Mouse (Mus musculus) stomach, postnatal 0 days (tissue): ENCODE data around the gene Olfr52. TPM values are rescaled to one million over a fixed set of nuclear protein-coding genes. Genes with fewer than 3 reads are reported as not detected.

Experiments
- ATAC-seq: fragments of 200-750 bp; cut with Nextera tagmentation; 2 replicates; pipeline ENCODE4 v1.8.0; 2017; ENCODE audit not compliant: low FRiP score, low TSS enrichment
- DNase-seq: peaks from one replicate; pipeline ENCODE4 v3.0.0-alpha.2; 2016; ENCODE audit warnings: low spot score
- H3K27ac ChIP-seq: fragments of 300-500 bp; sonication (generic); replicated peaks from 2 replicates; pipeline ENCODE4 v1.5.1; 2014; ENCODE audit warnings: mild to moderate bottlenecking, control low read depth
- H3K27me3 ChIP-seq: fragments of 300-500 bp; sonication (generic); 2 replicates; pipeline ENCODE4 v1.6.1; 2014; ENCODE audit warnings: low read length; ENCODE audit not compliant: control insufficient read depth, insufficient read depth
- H3K36me3 ChIP-seq: fragments of 300-500 bp; sonication (generic); 2 replicates; pipeline ENCODE4 v1.6.1; 2014; ENCODE audit warnings: low read length, mixed read lengths; ENCODE audit not compliant: control insufficient read depth, insufficient read depth
- H3K4me1 ChIP-seq: fragments of 300-500 bp; sonication (generic); replicated peaks from 2 replicates; pipeline ENCODE4 v1.6.1; 2014; ENCODE audit warnings: antibody characterized with exemption; ENCODE audit not compliant: control insufficient read depth, insufficient read depth
- H3K4me2 ChIP-seq: fragments of 300-500 bp; sonication (generic); replicated peaks from 2 replicates; pipeline ENCODE4 v1.6.1; 2014; ENCODE audit warnings: low read depth, mild to moderate bottlenecking, control low read depth, moderate library complexity
- H3K4me3 ChIP-seq: fragments of 300-500 bp; sonication (generic); 2 replicates; pipeline ENCODE4 v1.5.1; 2014; ENCODE audit warnings: low read depth, low read length, control low read depth
- H3K9ac ChIP-seq: fragments of 300-500 bp; sonication (generic); 2 replicates; pipeline ENCODE4 v1.6.1; 2014; ENCODE audit warnings: mild to moderate bottlenecking, low read length, control low read depth, mixed read lengths
- H3K9me3 ChIP-seq: fragments of 300-500 bp; sonication (generic); 2 replicates; pipeline ENCODE4 v1.6.1; 2016; ENCODE audit warnings: low read length; ENCODE audit not compliant: control insufficient read depth
- CTCF ChIP-seq: IDR thresholded peaks from 2 replicates; pipeline ENCODE4 v1.5.1; 2016; ENCODE audit warnings: antibody characterized with exemption, low read depth, mild to moderate bottlenecking, moderate library complexity
- EP300 ChIP-seq: optimal IDR thresholded peaks from 2 replicates; pipeline ENCODE3; 2016; ENCODE audit warnings: antibody characterized with exemption
- WGBS: fragments of 180-500 bp; shearing (Covaris S2); extraction: QIAGEN DNeasy Blood & Tissue Kit; methylation state at CpG from one replicate; pipeline ENCODE4 v1.1.7; 2014; 5-methylcytosine and 5-hydroxymethylcytosine counted together
- polyA plus RNA-seq: library from polyadenylated mRNA; unstranded; fragments of >200 nt; fragmentation: Nextera tagmentation; extraction: Ambion mirVana; gene quantifications from 2 replicates; pipeline ENCODE4 v1.2.1, GENCODE M21; 2015

The Olfr52 gene
- 0.05 TPM in 1 of 2 replicates, not detected in the other for polyA plus RNA-seq

DNA sequence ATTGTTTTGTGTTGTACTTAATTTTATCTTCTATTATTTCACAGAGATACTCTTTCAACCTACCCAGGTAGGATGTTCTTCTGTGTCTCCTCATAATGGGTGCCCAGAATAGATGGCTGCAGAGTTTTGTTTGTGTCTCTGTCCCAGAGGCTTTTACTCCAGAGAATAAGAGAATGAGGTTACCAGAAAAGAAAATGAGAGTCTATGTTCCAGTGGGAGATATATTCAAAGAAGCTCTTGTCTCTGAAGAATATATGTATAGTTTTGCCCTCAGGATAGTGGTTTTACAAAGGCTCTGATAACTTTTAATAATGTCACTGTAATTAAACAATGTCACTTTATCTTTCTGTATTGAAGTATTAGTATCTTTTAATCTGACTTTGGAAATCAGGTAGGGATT lies at the start of gene Olfr52:
Gene Olfr52 (minus strand): TSS at position 101 of the 400 bp plus-strand sequence.
- ATAC-seq, result no peak
- TF ChIP-seq EP300 (no peak), CTCF (no peak)
- H3K4me2 ChIP-seq, result no peak within 1 kb of the TSS
- H3K9ac ChIP-seq, result no peak within 1 kb of the TSS
- H3K4me1 ChIP-seq, result no peaks in the 10 kb centered on the region
- DNase-seq, result no peak
- H3K27me3 ChIP-seq, result no peaks in the 10 kb centered on the region
- H3K4me3 ChIP-seq, result no peak within 1 kb of the TSS
- no peaks in the 10 kb centered on the region for H3K9me3 ChIP-seq
- H3K36me3 ChIP-seq, result no peaks in the 10 kb centered on the region
- H3K27ac ChIP-seq, result no peak within 1 kb of the TSS

DNA sequence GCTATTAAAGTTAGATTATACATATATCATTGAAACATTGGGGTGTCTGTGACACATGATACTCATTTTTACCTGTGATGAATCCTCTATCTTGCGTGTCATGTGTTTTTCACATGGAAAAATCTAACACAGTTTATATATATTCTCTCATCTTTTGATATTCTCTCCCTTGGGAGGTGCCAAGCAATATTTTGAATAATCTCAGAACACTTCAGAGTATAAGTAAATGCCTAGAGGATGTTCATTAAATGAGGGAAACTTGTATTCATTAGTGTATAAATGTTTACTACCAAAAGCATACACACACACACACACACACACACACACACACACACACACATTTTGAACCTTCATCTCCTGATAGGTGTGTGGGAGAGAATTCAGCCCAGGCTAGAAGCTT lies 45.8 kb upstream of the Olfr52 start, which contains the start of gene Olfr1047:
Gene Olfr1047 (minus strand): TSS at position 101 of the 400 bp plus-strand sequence.
- no peak within 1 kb of the TSS for H3K27ac ChIP-seq
- H3K9ac ChIP-seq, result no peak within 1 kb of the TSS
- 83% methylated on average over 1 of the region's 1 CpGs for WGBS
- TF ChIP-seq EP300, result no peak
- no peak for TF ChIP-seq CTCF
- no peak within 1 kb of the TSS for H3K4me3 ChIP-seq
- H3K9me3 ChIP-seq, result no peaks in the 10 kb centered on the region
- no peak for DNase-seq
- no peaks in the 10 kb centered on the region for H3K4me1 ChIP-seq
- no peak within 1 kb of the TSS for H3K4me2 ChIP-seq
- no peak for ATAC-seq
- no peaks in the 10 kb centered on the region for H3K27me3 ChIP-seq
- H3K36me3 ChIP-seq, result no peaks in the 10 kb centered on the region

DNA sequence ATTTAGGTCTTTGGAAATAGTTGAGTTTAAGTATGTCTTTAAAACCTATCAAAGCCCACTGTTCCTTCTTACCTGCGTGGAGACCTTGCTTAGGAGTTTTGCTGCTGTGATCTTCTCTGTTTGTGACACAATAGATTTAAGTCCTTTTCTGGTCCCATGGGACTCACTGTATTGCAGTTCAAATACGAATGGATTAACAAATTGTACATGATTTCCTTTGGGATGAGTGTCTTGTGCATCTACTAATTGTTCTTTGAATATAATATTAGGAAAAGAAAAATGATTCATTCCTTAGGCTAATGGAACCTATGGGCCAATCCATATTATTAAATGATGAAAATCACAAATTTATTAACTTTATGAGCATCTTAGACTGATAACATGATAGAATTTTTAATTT lies 33.7 kb upstream of the Olfr52 start, which contains the start of gene Olfr1046:
Gene Olfr1046 (minus strand): TSS at position 101 of the 400 bp plus-strand sequence.
- ATAC-seq (no peak), DNase-seq (no peak)
- no peaks in the 10 kb centered on the region for H3K4me1 ChIP-seq
- H3K9me3 ChIP-seq, result no peaks in the 10 kb centered on the region
- no peak within 1 kb of the TSS for H3K27ac ChIP-seq
- H3K27me3 ChIP-seq, result no peaks in the 10 kb centered on the region
- no peak within 1 kb of the TSS for H3K4me2 ChIP-seq
- TF ChIP-seq EP300 (no peak), CTCF (no peak)
- WGBS, result 77% methylated on average over 2 of the region's 2 CpGs
- no peaks in the 10 kb centered on the region for H3K36me3 ChIP-seq
- H3K9ac ChIP-seq, result no peak within 1 kb of the TSS
- H3K4me3 ChIP-seq, result no peak within 1 kb of the TSS

DNA sequence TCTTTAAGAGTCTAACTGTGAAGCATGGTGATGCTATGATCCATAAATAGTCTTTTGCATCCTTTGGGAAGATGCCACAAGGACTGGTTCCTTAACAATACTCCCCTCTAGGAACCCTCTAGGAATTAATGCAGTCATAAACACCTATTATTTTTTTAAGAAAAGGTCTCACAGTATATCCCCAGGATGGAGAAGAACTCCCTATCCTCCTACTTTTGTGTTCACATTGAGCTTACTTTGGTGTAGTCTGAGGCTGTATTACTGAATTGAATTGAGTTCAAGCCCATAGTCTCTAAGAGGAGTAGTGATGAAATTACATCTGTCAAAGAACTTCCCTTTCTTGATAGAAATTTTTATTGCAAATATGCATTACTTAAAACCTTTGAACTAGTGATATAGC lies 17.4 kb upstream of the Olfr52 start, which contains the start of gene Olfr1045:
Gene Olfr1045 (minus strand): TSS at position 101 of the 400 bp plus-strand sequence.
- no peaks in the 10 kb centered on the region for H3K27me3 ChIP-seq
- TF ChIP-seq EP300, result no peak
- no peak for TF ChIP-seq CTCF
- H3K9me3 ChIP-seq, result no peaks in the 10 kb centered on the region
- H3K4me1 ChIP-seq, result no peaks in the 10 kb centered on the region
- H3K9ac ChIP-seq, result no peak within 1 kb of the TSS
- ATAC-seq (no peak), DNase-seq (no peak)
- H3K4me2 ChIP-seq, result no peak within 1 kb of the TSS
- H3K36me3 ChIP-seq, result no peaks in the 10 kb centered on the region
- H3K27ac ChIP-seq, result no peak within 1 kb of the TSS
- H3K4me3 ChIP-seq, result no peak within 1 kb of the TSS

DNA sequence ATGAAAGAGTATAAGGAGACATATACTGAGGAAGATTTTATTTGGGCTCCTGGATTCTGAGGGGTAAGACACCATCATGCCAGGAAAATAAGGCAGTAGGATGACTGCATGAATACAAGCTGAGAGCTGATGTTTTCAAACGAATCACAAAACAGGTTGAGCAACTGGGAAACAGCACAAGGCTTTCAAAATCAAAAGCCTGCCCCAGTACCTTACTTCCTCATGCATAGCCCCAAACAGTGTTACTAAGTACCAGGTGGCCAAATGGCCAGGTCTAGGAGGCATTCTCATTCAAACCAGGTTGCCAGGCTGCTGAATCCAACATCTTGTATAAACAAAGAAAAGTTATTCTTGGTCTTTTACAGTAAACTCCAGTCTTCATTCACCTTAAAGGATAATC lies 10.4 kb upstream of the Olfr52 start:
- H3K4me3 ChIP-seq, result no peak overlapping the region
- H3K27ac ChIP-seq, result no peak overlapping the region
- no peaks in the 10 kb centered on the region for H3K9me3 ChIP-seq
- DNase-seq (no peak), ATAC-seq (no peak)
- WGBS, result 41% methylated on average over 1 of the region's 1 CpGs
- no peaks in the 10 kb centered on the region for H3K4me1 ChIP-seq
- no peak overlapping the region for H3K9ac ChIP-seq
- no peaks in the 10 kb centered on the region for H3K36me3 ChIP-seq
- H3K4me2 ChIP-seq, result no peak overlapping the region
- TF ChIP-seq EP300 (no peak), CTCF (no peak)
- H3K27me3 ChIP-seq, result no peaks in the 10 kb centered on the region

DNA sequence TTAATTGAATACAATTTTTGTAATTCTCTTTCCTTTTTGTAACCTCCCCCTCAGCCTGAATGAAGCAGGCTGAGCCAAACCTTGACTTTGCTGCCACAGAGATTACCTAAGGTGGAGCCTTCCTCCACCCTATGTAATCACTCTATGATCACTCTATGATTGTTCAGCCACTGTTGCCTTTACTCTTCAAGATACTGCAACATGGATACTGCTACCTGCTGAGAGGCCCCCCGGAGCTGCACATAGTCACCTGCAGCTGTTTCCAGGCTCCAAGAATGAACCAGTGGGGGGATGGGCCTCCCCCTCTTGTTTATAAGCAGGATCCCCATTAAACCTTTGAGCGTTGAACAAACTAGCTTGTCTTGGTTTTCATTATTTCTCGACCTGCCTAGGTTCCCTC lies 5.5 kb downstream of the Olfr52 start:
- ATAC-seq, result no peak
- no peaks in the 10 kb centered on the region for H3K9me3 ChIP-seq
- no peak for DNase-seq
- H3K36me3 ChIP-seq, result no peaks in the 10 kb centered on the region
- no peak overlapping the region for H3K4me2 ChIP-seq
- no peak overlapping the region for H3K4me3 ChIP-seq
- TF ChIP-seq CTCF (no peak), EP300 (no peak)
- whole genome bisulfite sequencing, result 72% methylated on average over 3 of the region's 3 CpGs
- no peaks in the 10 kb centered on the region for H3K4me1 ChIP-seq
- no peak overlapping the region for H3K9ac ChIP-seq
- no peaks in the 10 kb centered on the region for H3K27me3 ChIP-seq
- H3K27ac ChIP-seq, result no peak overlapping the region
